Mouse (Mus musculus): ENCODE measurements around the gene Cyth4.

Gene Cyth4

GRCm38 (mm10) chr15:78616973-78617372 is 20.1 kb downstream of the Cyth4 start:
- no peak for DNase-seq (ENCODE audit: low spot score in 2 of 2)

GRCm38 (mm10) chr15:78623426-78623825 is 26.6 kb downstream of the Cyth4 start:
- peak; percentile 80 to 82 for DNase-seq (ENCODE audit: low spot score in 2 of 2)

GRCm38 (mm10) chr15:78624431-78624950 is 27.6 kb downstream of the Cyth4 start:
- peak in 1 of 2 experiments; percentile 32 for DNase-seq (ENCODE audit: low spot score in 2 of 2)

- DNase-seq (ENCODE audit: low spot score in 2 of 2): no peak
These were observed 28.1 kb downstream of the Cyth4 start for GRCm38 (mm10) chr15:78624961-78625360.

- DNase-seq (ENCODE audit: low spot score in 2 of 2): no peak
These were observed 29.4 kb downstream of the Cyth4 start for GRCm38 (mm10) chr15:78626285-78626684.

- DNase-seq (ENCODE audit: low spot score in 2 of 2): no peak
These were observed 35.5 kb downstream of the Cyth4 start for GRCm38 (mm10) chr15:78632387-78632786.

- no peak for DNase-seq (ENCODE audit: low spot score in 2 of 2)
These were observed 36.6 kb downstream of the Cyth4 start for GRCm38 (mm10) chr15:78633413-78633812.

GRCm38 (mm10) chr15:78634095-78634737 is 37.4 kb downstream of the Cyth4 start:
- DNase-seq (ENCODE audit: low spot score in 2 of 2): peak in 1 of 2 experiments; percentile 44

- DNase-seq (ENCODE audit: low spot score in 2 of 2): no peak
These were observed 38.4 kb downstream of the Cyth4 start for GRCm38 (mm10) chr15:78635231-78635630.

- no peak for DNase-seq (ENCODE audit: low spot score in 2 of 2)
These were observed 46.8 kb downstream of the Cyth4 start for GRCm38 (mm10) chr15:78643633-78644032.

GRCm38 (mm10) chr15:78644606-78645005 is 47.8 kb downstream of the Cyth4 start:
- peak in 1 of 2 experiments; percentile 25 for DNase-seq (ENCODE audit: low spot score in 2 of 2)

GRCm38 (mm10) chr15:78647746-78648145 is 50.9 kb downstream of the Cyth4 start:
- DNase-seq (ENCODE audit: low spot score in 2 of 2): no peak

GRCm38 (mm10) chr15:78651169-78651568 is 54.3 kb downstream of the Cyth4 start:
- DNase-seq (ENCODE audit: low spot score in 2 of 2): no peak

- DNase-seq (ENCODE audit: low spot score in 2 of 2): no peak
These were observed 67.4 kb downstream of the Cyth4 start for GRCm38 (mm10) chr15:78664268-78664667.

GRCm38 (mm10) chr15:78669221-78669871 is 72.5 kb downstream of the Cyth4 start:
- DNase-seq (ENCODE audit: low spot score in 2 of 2): no peak

GRCm38 (mm10) chr15:78670341-78670740 is 73.5 kb downstream of the Cyth4 start:
- DNase-seq (ENCODE audit: low spot score in 2 of 2): no peak

Measured in frontal cortex, postnatal 25 days (tissue).